Mouse (Mus musculus) MEL (cell line): Measurements from ENCODE around the gene Gm14137. TPM values are rescaled to one million over a fixed set of nuclear protein-coding genes. Genes with fewer than 3 reads are reported as not detected.

Experiments used
- DNase-seq: peaks from one replicate; pipeline ENCODE4 v3.0.0; 2011; ENCODE audit warnings: low read depth, low spot score
- H3K27ac ChIP-seq: 2 replicates; pipeline ENCODE4 v1.5.1; 2012; ENCODE audit warnings: low read depth, mild to moderate bottlenecking, control low read depth, low read length, moderate library complexity; ENCODE audit not compliant: control insufficient read depth
- H3K27me3 ChIP-seq, 2 experiments: fragments of 150-350 bp in 1 of 2; sonication (generic) in 1 of 2; 2 replicates each; pipeline ENCODE4 v1.6.1; 2012; ENCODE audit warnings: low read length in 2 of 2, mild to moderate bottlenecking in 2 of 2, improper control_type of control experiment in 1 of 2, moderate library complexity in 1 of 2; ENCODE audit not compliant: insufficient read depth in 2 of 2, control insufficient read depth in 1 of 2
- H3K36me3 ChIP-seq, 2 experiments: 2 replicates each; pipeline ENCODE4 v1.6.1; 2012 to 2014; ENCODE audit warnings: low read length in 2 of 2, improper control_type of control experiment in 1 of 2, inconsistent platforms in 1 of 2, mild to moderate bottlenecking in 1 of 2; ENCODE audit not compliant: insufficient read depth in 2 of 2, control insufficient read depth in 1 of 2
- H3K4me1 ChIP-seq, 2 experiments: fragments of 150-350 bp in 1 of 2; sonication (generic) in 1 of 2; 2 replicates each; pipeline ENCODE4 v1.6.1; 2012; ENCODE audit warnings: low read length in 2 of 2, improper control_type of control experiment in 1 of 2, mild to moderate bottlenecking in 1 of 2; ENCODE audit not compliant: insufficient read depth in 2 of 2, control insufficient read depth in 1 of 2
- H3K4me3 ChIP-seq, 2 experiments: fragments of 150-350 bp in 1 of 2; sonication (generic) in 1 of 2; 2 replicates each; pipeline ENCODE4 v1.5.1; 2012; ENCODE audit warnings: low read depth in 2 of 2, low read length in 2 of 2, mild to moderate bottlenecking in 2 of 2, moderate library complexity in 2 of 2, control low read depth in 1 of 2, improper control_type of control experiment in 1 of 2; ENCODE audit not compliant: control insufficient read depth in 1 of 2, insufficient read depth in 1 of 2
- H3K79me2 ChIP-seq: 2 replicates; pipeline ENCODE4 v1.6.1; 2012; ENCODE audit warnings: mild to moderate bottlenecking, low read length, moderate library complexity; ENCODE audit not compliant: control insufficient read depth, poor library complexity, insufficient read depth
- H3K9ac ChIP-seq: 2 replicates; pipeline ENCODE4 v1.6.1; 2012; ENCODE audit warnings: low read depth, mild to moderate bottlenecking, control low read depth, low read length, moderate library complexity; ENCODE audit not compliant: control insufficient read depth, poor library complexity, severe bottlenecking
- H3K9me3 ChIP-seq: fragments of 150-350 bp; sonication (generic); replicated peaks from 2 replicates; pipeline ENCODE4 v1.6.1; 2012; ENCODE audit warnings: mild to moderate bottlenecking, low read length, improper control_type of control experiment, moderate library complexity; ENCODE audit not compliant: insufficient read depth
- CHD1 ChIP-seq: IDR thresholded peaks from 2 replicates; pipeline ENCODE4 v1.6.1; 2012; ENCODE audit warnings: low read depth, mild to moderate bottlenecking, inconsistent platforms, low read length, improper control_type of control experiment
- CHD2 ChIP-seq: IDR thresholded peaks from 2 replicates; pipeline ENCODE4 v1.6.1; 2011; ENCODE audit warnings: low read length, improper control_type of control experiment
- E2F4 ChIP-seq: IDR thresholded peaks from 2 replicates; pipeline ENCODE4 v1.6.1; 2011; ENCODE audit warnings: low read depth, low read length, improper control_type of control experiment, borderline replicate concordance
- ELF1 ChIP-seq: IDR thresholded peaks from 2 replicates; pipeline ENCODE4 v1.6.1; 2014; ENCODE audit warnings: low read depth, mild to moderate bottlenecking, inconsistent platforms, low read length, improper control_type of control experiment, moderate library complexity
- EP300 ChIP-seq, 2 experiments: IDR thresholded peaks; 2 replicates each; pipeline ENCODE4 v1.6.1; 2011; ENCODE audit warnings: improper control_type of control experiment in 2 of 2, low read length in 2 of 2, low read depth in 1 of 2, mild to moderate bottlenecking in 1 of 2
- ETS1 ChIP-seq: IDR thresholded peaks from 2 replicates; pipeline ENCODE4 v1.6.1; 2012; ENCODE audit warnings: low read depth, mild to moderate bottlenecking, inconsistent platforms, low read length, improper control_type of control experiment, moderate library complexity
- GABPA ChIP-seq: IDR thresholded peaks from 2 replicates; pipeline ENCODE4 v1.6.1; 2012; ENCODE audit warnings: low read depth, mild to moderate bottlenecking, inconsistent platforms, low read length, improper control_type of control experiment, moderate library complexity
- GATA1 ChIP-seq: IDR thresholded peaks from 2 replicates; pipeline ENCODE4 v1.6.1; 2011; ENCODE audit warnings: low read depth, low read length, improper control_type of control experiment
- HCFC1 ChIP-seq: IDR thresholded peaks from 2 replicates; pipeline ENCODE4 v1.6.1; 2012; ENCODE audit warnings: low read depth, mild to moderate bottlenecking, inconsistent platforms, low read length, improper control_type of control experiment, moderate library complexity
- JUND ChIP-seq: IDR thresholded peaks from 2 replicates; pipeline ENCODE4 v1.6.1; 2011; ENCODE audit warnings: low read depth, mild to moderate bottlenecking, improper control_type of control experiment, low read length
- MAFK ChIP-seq: IDR thresholded peaks from 2 replicates; pipeline ENCODE4 v1.6.1; 2011; ENCODE audit warnings: low read depth, mild to moderate bottlenecking, low read length, improper control_type of control experiment, borderline replicate concordance
- MAX ChIP-seq: IDR thresholded peaks from 2 replicates; pipeline ENCODE4 v1.6.1; 2011; ENCODE audit warnings: low read length, improper control_type of control experiment
- MEF2A ChIP-seq: IDR thresholded peaks from 2 replicates; pipeline ENCODE4 v1.6.1; 2014; ENCODE audit warnings: low read depth, mild to moderate bottlenecking, inconsistent platforms, low read length, improper control_type of control experiment; ENCODE audit not compliant: poor library complexity, insufficient replicate concordance, severe bottlenecking; ENCODE audit errors: extremely low read depth
- MXI1 ChIP-seq: IDR thresholded peaks from 2 replicates; pipeline ENCODE4 v1.6.1; 2011; ENCODE audit warnings: mild to moderate bottlenecking, low read depth, low read length, improper control_type of control experiment
- MYB ChIP-seq: IDR thresholded peaks from 2 replicates; pipeline ENCODE4 v1.6.1; 2011; ENCODE audit warnings: mild to moderate bottlenecking, low read depth, low read length, improper control_type of control experiment
- NELFE ChIP-seq: IDR thresholded peaks from 2 replicates; pipeline ENCODE4 v1.6.1; 2011; ENCODE audit warnings: low read depth, low read length, improper control_type of control experiment
- POLR2A ChIP-seq, 2 experiments: IDR thresholded peaks; 2 replicates each; pipeline ENCODE4 v1.6.1; 2011 to 2012; ENCODE audit warnings: low read length in 2 of 2, mild to moderate bottlenecking in 2 of 2, control low read depth in 1 of 2, improper control_type of control experiment in 1 of 2, low read depth in 1 of 2, moderate library complexity in 1 of 2; ENCODE audit not compliant: control insufficient read depth in 1 of 2, insufficient read depth in 1 of 2, poor library complexity in 1 of 2
- POLR2AphosphoS5 ChIP-seq: IDR thresholded peaks from 2 replicates; pipeline ENCODE4 v1.6.1; 2012; ENCODE audit warnings: low read depth, borderline replicate concordance, mild to moderate bottlenecking, inconsistent platforms, low read length, moderate library complexity, mixed read lengths
- SIN3A ChIP-seq: IDR thresholded peaks from 2 replicates; pipeline ENCODE4 v1.6.1; 2012; ENCODE audit warnings: low read length, improper control_type of control experiment, inconsistent platforms
- TAL1 ChIP-seq: IDR thresholded peaks from 2 replicates; pipeline ENCODE4 v1.6.1; 2012; ENCODE audit warnings: mild to moderate bottlenecking, inconsistent platforms, low read length, moderate library complexity, mixed read lengths
- TBP ChIP-seq: IDR thresholded peaks from 2 replicates; pipeline ENCODE4 v1.8.0; 2011; ENCODE audit warnings: low read depth, low read length, improper control_type of control experiment
- USF1 ChIP-seq: IDR thresholded peaks from 2 replicates; pipeline ENCODE4 v1.6.1; 2014; ENCODE audit warnings: low read depth, mild to moderate bottlenecking, inconsistent platforms, low read length, improper control_type of control experiment, moderate library complexity
- USF2 ChIP-seq, 2 experiments: IDR thresholded peaks; 2 replicates each; pipeline ENCODE4 v1.6.1; 2011 to 2012; ENCODE audit warnings: improper control_type of control experiment in 2 of 2, low read length in 2 of 2, borderline replicate concordance in 1 of 2, inconsistent platforms in 1 of 2, low read depth in 1 of 2, mild to moderate bottlenecking in 1 of 2; ENCODE audit not compliant: insufficient read depth in 1 of 2
- ZC3H11A ChIP-seq: IDR thresholded peaks from 2 replicates; pipeline ENCODE4 v1.6.1; 2012; ENCODE audit warnings: low read depth, mild to moderate bottlenecking, inconsistent platforms, low read length, improper control_type of control experiment
- ZKSCAN1 ChIP-seq: IDR thresholded peaks from 2 replicates; pipeline ENCODE4 v1.6.1; 2012; ENCODE audit warnings: low read depth, mild to moderate bottlenecking, inconsistent platforms, low read length, improper control_type of control experiment, moderate library complexity
- ZNF384 ChIP-seq: IDR thresholded peaks from 2 replicates; pipeline ENCODE4 v1.6.1; 2012; ENCODE audit warnings: low read depth, mild to moderate bottlenecking, inconsistent platforms, low read length, improper control_type of control experiment
- polyA plus RNA-seq, 2 experiments: library from polyadenylated mRNA; stranded (reverse) in 1 of 2; unstranded in 1 of 2; fragments of >175 nt in 1 of 2; fragments of >200 nt in 1 of 2; gene quantifications; 2 replicates each; pipeline versions ENCODE4 v1.2.1 to v1.2.4; 2012; ENCODE audit warnings: low replicate concordance in 2 of 2, low read depth in 1 of 2; ENCODE audit not compliant: insufficient read length in 2 of 2, insufficient read depth in 1 of 2, missing spikeins in 1 of 2
- total RNA-seq: library from RNA; depleted of rRNA; stranded (reverse); fragments of 300-350 nt; gene quantifications from 2 replicates; pipeline ENCODE4 v1.2.3, GENCODE M21; 2012

Gm14137 gene
- total and polyA plus RNA-seq, 3 experiments, result 0.71 TPM; not detected in 2

DNA sequence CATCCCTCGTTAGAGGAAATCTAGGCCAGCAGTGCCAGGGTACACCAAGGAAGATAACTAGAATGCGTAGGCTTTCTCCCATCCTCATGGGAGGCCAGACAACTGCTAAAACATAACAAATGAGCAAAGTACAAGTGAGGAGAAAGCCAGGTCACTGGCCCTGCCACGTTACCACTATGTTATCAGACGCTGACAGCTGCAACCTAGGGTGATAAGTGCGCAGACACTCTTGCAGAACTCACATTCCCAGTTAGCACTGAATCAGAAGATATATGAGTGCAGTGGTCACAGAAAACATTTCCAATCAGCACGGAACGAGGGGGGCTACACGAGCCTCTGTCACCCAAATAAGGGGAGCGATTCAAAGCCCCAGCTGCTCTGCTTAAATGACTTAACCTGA, 18.9 kb upstream of the Gm14137 start (continued):
- TF ChIP-seq EP300 (IDR thresholded peaks at IDR 0.05; ENCODE audit: low read depth in 1 of 2, low read length in 2 of 2) (peak; percentile 94 to 96), ZC3H11A (0 out of 2 replicates have a peak, but pooled peaks have one; percentile 12)

DNA sequence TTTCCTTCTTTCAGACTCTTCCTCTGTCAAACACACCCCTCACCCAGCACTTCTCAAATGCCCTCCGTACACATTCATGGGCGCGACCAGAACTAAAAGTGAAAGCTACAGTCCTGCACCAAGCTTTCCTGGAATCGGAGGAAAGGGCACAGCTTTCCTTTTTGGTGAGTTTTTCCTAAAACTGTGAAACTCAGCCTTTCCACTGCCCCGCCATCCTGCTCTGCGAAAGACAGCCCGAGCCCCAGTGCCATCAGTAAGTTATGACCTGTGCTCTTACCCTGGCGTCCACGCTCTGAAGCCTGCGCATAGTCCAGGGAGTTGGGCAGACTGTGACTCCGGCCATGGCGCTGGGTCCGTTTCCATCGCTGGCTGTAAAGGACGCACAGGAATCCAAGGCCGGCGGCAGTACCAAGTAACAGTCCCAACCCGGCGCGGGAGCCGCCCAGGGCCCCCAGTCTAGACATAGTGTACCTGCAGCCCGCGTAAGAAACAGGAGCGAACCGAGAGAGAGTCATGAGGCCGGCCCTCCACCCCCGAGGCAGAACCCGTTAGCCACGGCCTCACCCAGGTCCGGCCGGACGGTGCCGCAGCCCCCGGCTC, 18.1 kb upstream of the Gm14137 start:
- DNase-seq, result no peak
- peak overlapping the region; percentile 81 to 92 for H3K4me3 ChIP-seq
- H3K9ac ChIP-seq, result peak overlapping the region; percentile 82
- H3K27me3 ChIP-seq, result no peaks in the 10 kb centered on the region
- no peaks in the 10 kb centered on the region for H3K9me3 ChIP-seq
- peaks cover 12% of the 10 kb centered on the region for H3K79me2 ChIP-seq
- H3K27ac ChIP-seq, result peak overlapping the region; percentile 81
- H3K36me3 ChIP-seq, result peaks cover 0 to 16% of the 10 kb centered on the region in 2 experiments; a peak in 3 of 4 replicates
- TF ChIP-seq MYB (no peak), TAL1 (no peak), POLR2A (IDR thresholded peaks at IDR 0.05; ENCODE audit: control insufficient read depth in 1 of 2, insufficient read depth in 1 of 2, low read depth in 1 of 2, low read length in 2 of 2, poor library complexity in 1 of 2) (no peak), ZKSCAN1 (no peak), MXI1 (no peak), E2F4 (no peak), TBP (no peak), POLR2AphosphoS5 (no peak), USF1 (no peak)
- peaks cover 3 to 6% of the 10 kb centered on the region in 2 experiments; a peak in 3 of 4 replicates for H3K4me1 ChIP-seq

DNA sequence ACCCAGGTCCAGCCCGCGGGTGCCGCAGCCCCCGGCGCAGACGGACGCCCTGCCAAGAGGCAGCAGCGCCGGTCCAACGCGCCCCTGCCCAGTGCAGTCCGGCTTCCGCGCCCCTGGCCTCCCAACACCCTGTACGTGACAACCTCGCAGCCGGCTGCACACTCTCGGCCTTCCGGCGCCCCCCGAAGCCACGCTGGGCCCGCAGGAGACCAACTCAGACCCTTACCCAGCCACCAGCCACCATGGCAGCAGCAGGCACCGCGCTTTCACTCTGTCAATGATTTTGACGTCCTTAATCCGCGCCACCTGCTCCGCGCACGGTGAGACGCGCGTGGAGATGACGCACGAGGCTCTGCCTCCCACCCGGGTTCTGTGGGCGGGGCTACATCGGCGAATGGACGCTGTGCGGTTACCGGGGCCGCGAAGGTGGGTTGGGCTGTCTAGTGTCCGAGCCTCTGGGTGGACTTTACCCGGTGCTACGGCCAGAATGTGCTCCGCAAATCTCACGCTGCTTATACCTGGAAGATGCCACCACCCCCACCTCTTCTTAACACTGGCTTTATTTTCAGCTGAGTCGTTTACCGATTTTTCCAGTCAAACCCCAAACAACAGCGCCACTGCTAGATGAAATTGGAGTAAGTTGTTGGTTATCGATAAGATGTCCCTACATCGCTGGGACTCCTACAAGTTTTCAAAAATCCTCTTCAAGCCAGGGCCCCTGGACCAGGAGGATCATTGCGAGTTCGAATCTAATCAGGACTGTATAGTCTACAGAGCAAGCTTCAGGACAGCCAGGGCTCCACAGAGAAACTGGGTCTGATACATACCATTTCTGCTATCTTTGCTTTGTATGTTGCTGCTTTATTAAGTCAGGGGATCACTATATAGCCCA, 17.4 kb upstream of the Gm14137 start, which contains the start of gene Rmdn3:
Gene Rmdn3 (minus strand): TSS at position 354 of the 892 bp plus-strand sequence.
- H3K9me3 ChIP-seq, result no peaks in the 10 kb centered on the region
- H3K27ac ChIP-seq, result peak within 1 kb of the TSS; percentile 81
- H3K4me3 ChIP-seq, result peak within 1 kb of the TSS; percentile 81 to 92
- H3K79me2 ChIP-seq, result peaks cover 12% of the 10 kb centered on the region
- peaks cover 3 to 8% of the 10 kb centered on the region in 2 experiments; a peak in 3 of 4 replicates for H3K4me1 ChIP-seq
- peaks cover 0 to 16% of the 10 kb centered on the region in 2 experiments; a peak in 3 of 4 replicates for H3K36me3 ChIP-seq
- H3K9ac ChIP-seq, result peak within 1 kb of the TSS; percentile 82
- no peaks in the 10 kb centered on the region for H3K27me3 ChIP-seq
- peak; percentile 95 for DNase-seq
- TF ChIP-seq MAX, result peak; percentile 76
- no peak for TF ChIP-seq POLR2AphosphoS5
- TF ChIP-seq ZC3H11A, result no peak
- TF ChIP-seq SIN3A, result peak; percentile 97
- TF ChIP-seq MEF2A, result no peak
- TF ChIP-seq JUND, result no peak
- no peak for TF ChIP-seq MAFK
- peak; percentile 73 to 85 for TF ChIP-seq POLR2A (IDR thresholded peaks at IDR 0.05; ENCODE audit: control insufficient read depth in 1 of 2, insufficient read depth in 1 of 2, low read depth in 1 of 2, low read length in 2 of 2, poor library complexity in 1 of 2)
- no peak for TF ChIP-seq EP300 (IDR thresholded peaks at IDR 0.05; ENCODE audit: low read depth in 1 of 2, low read length in 2 of 2)
- TF ChIP-seq USF2 (IDR thresholded peaks at IDR 0.05; ENCODE audit: borderline replicate concordance in 1 of 2, insufficient read depth in 1 of 2, low read depth in 1 of 2, low read length in 2 of 2), result no peak
- peak; percentile 87 for TF ChIP-seq ZNF384
- TF ChIP-seq GABPA, result no peak
- no peak for TF ChIP-seq CHD1
- TF ChIP-seq ZKSCAN1, result no peak
- TF ChIP-seq NELFE, result peak; percentile 84
- no peak for TF ChIP-seq TAL1
- TF ChIP-seq CHD2, result no peak
- TF ChIP-seq GATA1, result no peak
- peak; percentile 41; the same call in 1 of the 2 replicates for TF ChIP-seq ETS1
- TF ChIP-seq ELF1, result no peak
- TF ChIP-seq HCFC1, result peak; percentile 90
